Mouse (Mus musculus): Measurements from ENCODE around the gene Plcb4. TPM values are rescaled to one million over a fixed set of nuclear protein-coding genes. Genes with fewer than 3 reads are reported as not detected.
"Not testable (repeated sequence)": the region's sequence is repeated elsewhere in the genome, so short reads cannot be mapped to it uniquely, and the experiment has no call there.

Gene Plcb4
- polyA plus RNA-seq, 1 experiment = 22.0 TPM

- DNase-seq (ENCODE audit: low read depth) = no peak
These were observed 57.4 kb downstream of the Plcb4 start for GRCm38 (mm10) chr2:135716180-135716579.

GRCm38 (mm10) chr2:135717232-135718134 lies 58.7 kb downstream of the Plcb4 start:
- DNase-seq (ENCODE audit: low read depth) = no peak

GRCm38 (mm10) chr2:135722109-135722508 lies 63.3 kb downstream of the Plcb4 start:
- no peak for DNase-seq (ENCODE audit: low read depth)

GRCm38 (mm10) chr2:135723387-135723786 lies 64.6 kb downstream of the Plcb4 start:
- no peak for DNase-seq (ENCODE audit: low read depth)

GRCm38 (mm10) chr2:135724489-135724888 lies 65.7 kb downstream of the Plcb4 start:
- no peak for DNase-seq (ENCODE audit: low read depth)

- DNase-seq (ENCODE audit: low read depth) = no peak
These were observed 66.6 kb downstream of the Plcb4 start for GRCm38 (mm10) chr2:135725362-135725761.

- no peak for DNase-seq (ENCODE audit: low read depth)
These were observed 68.3 kb downstream of the Plcb4 start for GRCm38 (mm10) chr2:135727088-135727487.

- DNase-seq (ENCODE audit: low read depth) = no peak
These were observed 69.1 kb downstream of the Plcb4 start for GRCm38 (mm10) chr2:135727925-135728324.

GRCm38 (mm10) chr2:135731591-135731990 lies 72.8 kb downstream of the Plcb4 start:
- no peak for DNase-seq (ENCODE audit: low read depth)

GRCm38 (mm10) chr2:135732651-135733050 lies 73.8 kb downstream of the Plcb4 start:
- DNase-seq (ENCODE audit: low read depth) = no peak

GRCm38 (mm10) chr2:135733926-135734510 lies 75.2 kb downstream of the Plcb4 start:
- no peak for DNase-seq (ENCODE audit: low read depth)

GRCm38 (mm10) chr2:135737506-135737905 lies 78.7 kb downstream of the Plcb4 start:
- no peak for DNase-seq (ENCODE audit: low read depth)

GRCm38 (mm10) chr2:135738022-135738780 lies 79.4 kb downstream of the Plcb4 start:
- DNase-seq (ENCODE audit: low read depth) = not testable (repeated sequence)

- DNase-seq (ENCODE audit: low read depth) = no peak
These were observed 80.1 kb downstream of the Plcb4 start for GRCm38 (mm10) chr2:135738950-135739349.

- DNase-seq (ENCODE audit: low read depth) = no peak
These were observed 84.3 kb downstream of the Plcb4 start for GRCm38 (mm10) chr2:135742954-135743700.

- no peak for DNase-seq (ENCODE audit: low read depth)
These were observed 85.9 kb downstream of the Plcb4 start for GRCm38 (mm10) chr2:135744711-135745110.

- DNase-seq (ENCODE audit: low read depth) = no peak
These were observed 86.3 kb downstream of the Plcb4 start for GRCm38 (mm10) chr2:135745126-135745525.

- no peak for DNase-seq (ENCODE audit: low read depth)
These were observed 89.6 kb downstream of the Plcb4 start for GRCm38 (mm10) chr2:135748441-135748840.

GRCm38 (mm10) chr2:135749606-135750005 lies 90.8 kb downstream of the Plcb4 start:
- DNase-seq (ENCODE audit: low read depth) = no peak

- no peak for DNase-seq (ENCODE audit: low read depth)
These were observed 91.9 kb downstream of the Plcb4 start for GRCm38 (mm10) chr2:135750748-135751147.

GRCm38 (mm10) chr2:135755792-135756191 lies 97.0 kb downstream of the Plcb4 start:
- DNase-seq (ENCODE audit: low read depth) = no peak

GRCm38 (mm10) chr2:135757478-135757877 lies 98.7 kb downstream of the Plcb4 start:
- no peak for DNase-seq (ENCODE audit: low read depth)
